Mouse (Mus musculus) stomach, embryonic 14.5 days (tissue): ENCODE data around the gene Arf5. TPM values are rescaled to one million over a fixed set of nuclear protein-coding genes. Genes with fewer than 3 reads are reported as not detected.

Experiments used
- ATAC-seq: fragments of 200-750 bp; cut with Nextera tagmentation; 2 replicates; pipeline ENCODE4 v1.8.0; 2017; ENCODE audit warnings: low read depth, moderate TSS enrichment; ENCODE audit not compliant: insufficient number of reproducible peaks, insufficient read depth, low FRiP score
- H3K27ac ChIP-seq: fragments of 300-500 bp; sonication (generic); 2 replicates; pipeline ENCODE4 v1.5.1; 2014; ENCODE audit warnings: mild to moderate bottlenecking, low read length, moderate library complexity, mixed read lengths
- H3K27me3 ChIP-seq: fragments of 300-500 bp; sonication (generic); 2 replicates; pipeline ENCODE4 v1.6.1; 2014; ENCODE audit warnings: low read length, control low read depth, mixed read lengths; ENCODE audit not compliant: control insufficient read depth, insufficient read depth
- H3K36me3 ChIP-seq: fragments of 300-500 bp; sonication (generic); 2 replicates; pipeline ENCODE4 v1.6.1; 2014; ENCODE audit warnings: mild to moderate bottlenecking, control low read depth, low read length, moderate library complexity, mixed read lengths; ENCODE audit not compliant: control insufficient read depth, insufficient read depth
- H3K4me1 ChIP-seq: fragments of 300-500 bp; sonication (generic); 2 replicates; pipeline ENCODE4 v1.6.1; 2014; ENCODE audit warnings: low read length, control low read depth, mixed read lengths; ENCODE audit not compliant: control insufficient read depth, insufficient read depth
- H3K4me2 ChIP-seq: fragments of 300-500 bp; sonication (generic); replicated peaks from 2 replicates; pipeline ENCODE4 v1.6.1; 2014; ENCODE audit warnings: low read depth, low read length, control low read depth
- H3K4me3 ChIP-seq: fragments of 300-500 bp; sonication (generic); 2 replicates; pipeline ENCODE4 v1.5.1; 2014; ENCODE audit warnings: low read depth, low read length, control low read depth
- H3K9ac ChIP-seq: fragments of 300-500 bp; sonication (generic); replicated peaks from 2 replicates; pipeline ENCODE4 v1.6.1; 2014; ENCODE audit warnings: low read depth, mild to moderate bottlenecking, control low read depth, low read length, moderate library complexity, mixed read lengths
- H3K9me3 ChIP-seq: fragments of 300-500 bp; sonication (generic); 2 replicates; pipeline ENCODE4 v1.6.1; 2016; ENCODE audit warnings: low read depth, low read length, control low read depth; ENCODE audit not compliant: control insufficient read depth
- WGBS: fragments of 180-500 bp; shearing (Covaris S2); extraction: QIAGEN DNeasy Blood & Tissue Kit; methylation state at CpG from one replicate; pipeline ENCODE4 v1.1.7; 2014; 5-methylcytosine and 5-hydroxymethylcytosine counted together
- polyA plus RNA-seq: library from polyadenylated mRNA; unstranded; fragments of >200 nt; fragmentation: Nextera tagmentation; extraction: Ambion mirVana; gene quantifications from 2 replicates; pipeline ENCODE4 v1.2.1, GENCODE M21; 2014

Arf5 gene
- polyA plus RNA-seq, 1 experiment from 2014 or later: 302 TPM

- H3K36me3 ChIP-seq: peaks cover 6% of the 10 kb centered on the region
- H3K4me3 ChIP-seq: no peak overlapping the region
- H3K27me3 ChIP-seq: no peaks in the 10 kb centered on the region
- WGBS: 60% methylated on average over 6 of the region's 6 CpGs
- H3K9ac ChIP-seq: no peak overlapping the region
- no peak overlapping the region for H3K27ac ChIP-seq
- no peaks in the 10 kb centered on the region for H3K4me1 ChIP-seq
- no peak for ATAC-seq
- H3K9me3 ChIP-seq: no peaks in the 10 kb centered on the region
- H3K4me2 ChIP-seq: no peak overlapping the region
These were observed 8.1 kb downstream of the Arf5 start for GRCm38 (mm10) chr6:28431538-28431855.

- no peaks in the 10 kb centered on the region for H3K4me1 ChIP-seq
- H3K27me3 ChIP-seq: peaks cover 20% of the 10 kb centered on the region
- no peak for ATAC-seq
- H3K4me3 ChIP-seq: no peak overlapping the region
- H3K9ac ChIP-seq: no peak overlapping the region
- WGBS: 87% methylated on average over 7 of the region's 7 CpGs
- no peak overlapping the region for H3K27ac ChIP-seq
- no peaks in the 10 kb centered on the region for H3K36me3 ChIP-seq
- no peak overlapping the region for H3K4me2 ChIP-seq
- H3K9me3 ChIP-seq: no peaks in the 10 kb centered on the region
These were observed 24.6 kb downstream of the Arf5 start for GRCm38 (mm10) chr6:28447937-28448336.

GRCm38 (mm10) chr6:28449253-28449652 lies 25.9 kb downstream of the Arf5 start, which contains the start of gene Pax4:
Pax4 (minus strand) TSS chr6:28449353.
- H3K27me3 ChIP-seq: peaks cover 20% of the 10 kb centered on the region
- WGBS: 80% methylated on average over 2 of the region's 2 CpGs
- H3K27ac ChIP-seq: no peak within 1 kb of the TSS
- no peaks in the 10 kb centered on the region for H3K4me1 ChIP-seq
- no peak within 1 kb of the TSS for H3K4me2 ChIP-seq
- no peaks in the 10 kb centered on the region for H3K36me3 ChIP-seq
- H3K4me3 ChIP-seq: no peak within 1 kb of the TSS
- no peaks in the 10 kb centered on the region for H3K9me3 ChIP-seq
- ATAC-seq: no peak
- no peak within 1 kb of the TSS for H3K9ac ChIP-seq

- Histone ChIP-seq H3K4me2 (no peak overlapping the region), H3K4me1 (no peaks in the 10 kb centered on the region), H3K9ac (no peak overlapping the region), H3K36me3 (no peaks in the 10 kb centered on the region), H3K4me3 (no peak overlapping the region), H3K27ac (no peak overlapping the region), H3K27me3 (peaks cover 20% of the 10 kb centered on the region), H3K9me3 (no peaks in the 10 kb centered on the region)
- ATAC-seq: no peak
- 11% methylated on average over 5 of the region's 5 CpGs for WGBS
These were observed 27.1 kb downstream of the Arf5 start for GRCm38 (mm10) chr6:28450481-28450880.

- H3K9ac ChIP-seq: no peak overlapping the region
- no peak overlapping the region for H3K27ac ChIP-seq
- no peaks in the 10 kb centered on the region for H3K9me3 ChIP-seq
- H3K4me1 ChIP-seq: no peaks in the 10 kb centered on the region
- ATAC-seq: no peak
- WGBS: 2% methylated on average over 12 of the region's 12 CpGs
- H3K4me3 ChIP-seq: no peak overlapping the region
- H3K4me2 ChIP-seq: no peak overlapping the region
- no peaks in the 10 kb centered on the region for H3K36me3 ChIP-seq
- peaks cover 20% of the 10 kb centered on the region for H3K27me3 ChIP-seq
These were observed 27.6 kb downstream of the Arf5 start for GRCm38 (mm10) chr6:28450977-28451376.

GRCm38 (mm10) chr6:28459221-28459668 lies 35.9 kb downstream of the Arf5 start:
- H3K4me3 ChIP-seq: no peak overlapping the region
- no peaks in the 10 kb centered on the region for H3K36me3 ChIP-seq
- no peaks in the 10 kb centered on the region for H3K4me1 ChIP-seq
- H3K4me2 ChIP-seq: no peak overlapping the region
- H3K9ac ChIP-seq: no peak overlapping the region
- H3K27ac ChIP-seq: no peak overlapping the region
- no peak for ATAC-seq
- no peaks in the 10 kb centered on the region for H3K27me3 ChIP-seq
- H3K9me3 ChIP-seq: no peaks in the 10 kb centered on the region

GRCm38 (mm10) chr6:28460534-28460933 lies 37.2 kb downstream of the Arf5 start:
- Histone ChIP-seq H3K9ac (no peak overlapping the region), H3K27ac (no peak overlapping the region), H3K9me3 (no peaks in the 10 kb centered on the region), H3K4me1 (no peaks in the 10 kb centered on the region), H3K27me3 (no peaks in the 10 kb centered on the region), H3K36me3 (no peaks in the 10 kb centered on the region), H3K4me2 (no peak overlapping the region), H3K4me3 (no peak overlapping the region)
- ATAC-seq: no peak
- WGBS: 3% methylated on average over 5 of the region's 5 CpGs

- WGBS: 16% methylated on average over 6 of the region's 6 CpGs
These were observed 41.3 kb downstream of the Arf5 start for GRCm38 (mm10) chr6:28464630-28465029.

GRCm38 (mm10) chr6:28470017-28470602 lies 46.8 kb downstream of the Arf5 start:
- Histone ChIP-seq H3K4me3 (no peak overlapping the region), H3K9ac (no peak overlapping the region), H3K4me2 (no peak overlapping the region), H3K36me3 (no peaks in the 10 kb centered on the region), H3K27ac (no peak overlapping the region), H3K4me1 (no peaks in the 10 kb centered on the region), H3K9me3 (no peaks in the 10 kb centered on the region), H3K27me3 (no peaks in the 10 kb centered on the region)
- no peak for ATAC-seq
- 74% methylated on average over 4 of the region's 4 CpGs for WGBS

More at GRCm38 (mm10) chr6:28464630-28465029, 41.3 kb downstream of the Arf5 start:
- H3K27me3 ChIP-seq: no peaks in the 10 kb centered on the region
- ATAC-seq: no peak
- H3K36me3 ChIP-seq: no peaks in the 10 kb centered on the region
- no peaks in the 10 kb centered on the region for H3K4me1 ChIP-seq
- H3K4me3 ChIP-seq: no peak overlapping the region
- H3K4me2 ChIP-seq: no peak overlapping the region
- H3K9ac ChIP-seq: no peak overlapping the region
- H3K9me3 ChIP-seq: no peaks in the 10 kb centered on the region
- H3K27ac ChIP-seq: no peak overlapping the region
